Mouse (Mus musculus) heart, adult 2 months (tissue): ENCODE measurements around the gene Smad1. TPM values are rescaled to one million over a fixed set of nuclear protein-coding genes. Genes with fewer than 3 reads are reported as not detected.

Source experiments
- DNase-seq, 2 experiments: peaks; one replicate each; pipeline ENCODE4 v3.0.0; 2021
- H3K27ac ChIP-seq: fragments of 200-600 bp; 2 replicates; pipeline ENCODE4 v1.8.1; 2022
- H3K27me3 ChIP-seq: fragments of 200-500 bp; 2 replicates; pipeline ENCODE4 v1.6.1; 2012; ENCODE audit warnings: mild to moderate bottlenecking, low read length, inconsistent platforms, mixed read lengths; ENCODE audit not compliant: control insufficient read depth, insufficient read depth
- H3K36me3 ChIP-seq: fragments of 200-500 bp; 2 replicates; pipeline ENCODE4 v1.6.1; 2012; ENCODE audit warnings: low read length, inconsistent platforms; ENCODE audit not compliant: control insufficient read depth, insufficient read depth
- H3K4me1 ChIP-seq: fragments of 200-500 bp; 2 replicates; pipeline ENCODE4 v1.6.1; 2011; ENCODE audit warnings: low read length; ENCODE audit not compliant: control insufficient read depth, insufficient read depth
- H3K4me3 ChIP-seq: fragments of 200-600 bp; 2 replicates; pipeline ENCODE4 v1.8.1; 2022
- H3K79me2 ChIP-seq: fragments of 200-500 bp; replicated peaks from 2 replicates; pipeline ENCODE4 v1.6.1; 2012; ENCODE audit warnings: mild to moderate bottlenecking, inconsistent platforms, low read length, moderate library complexity, mixed read lengths; ENCODE audit not compliant: control insufficient read depth, insufficient read depth
- H3K9ac ChIP-seq: fragments of 200-500 bp; 2 replicates; pipeline ENCODE4 v1.6.1; 2012; ENCODE audit warnings: low read depth, mild to moderate bottlenecking, control low read depth, inconsistent platforms, low read length, mixed read lengths
- CTCF ChIP-seq: fragments of 200-600 bp; IDR thresholded peaks from 2 replicates; pipeline ENCODE4 v1.8.1; 2022; ENCODE audit warnings: antibody characterized with exemption, mild to moderate bottlenecking, moderate library complexity
- EP300 ChIP-seq: fragments of 200-500 bp; IDR thresholded peaks from 2 replicates; pipeline ENCODE4 v1.6.1; 2011; ENCODE audit warnings: low read depth, low read length, control low read depth; ENCODE audit not compliant: insufficient read depth
- POLR2A ChIP-seq: fragments of 200-500 bp; IDR thresholded peaks from 2 replicates; pipeline ENCODE4 v1.6.1; 2011; ENCODE audit warnings: mild to moderate bottlenecking, low read depth, low read length, control low read depth; ENCODE audit not compliant: insufficient read depth
- WGBS: fragments of 180-500 bp; shearing (Covaris S2); methylation state at CpG from one replicate; pipeline ENCODE4 v1.1.7; 2018; 5-methylcytosine and 5-hydroxymethylcytosine counted together
- intact Hi-C: fragments of 180-260 bp; cut with DNase I; formaldehyde crosslinking; loops from one replicate; pipeline ENCODE4 v1.15.1; 2025
- polyA plus RNA-seq: library from polyadenylated mRNA; depleted of rRNA; stranded (reverse); fragments of >200 nt; gene quantifications from 2 replicates; pipeline ENCODE4 v1.2.3, GENCODE M21; 2012
- total RNA-seq, 2 experiments: library from RNA; stranded (reverse); gene quantifications; 2 replicates each; pipeline ENCODE4 v1.2.3; 2021

The Smad1 gene
- total and polyA plus RNA-seq, 3 experiments = 12.7 to 18.0 (median 14.0) TPM

DNA sequence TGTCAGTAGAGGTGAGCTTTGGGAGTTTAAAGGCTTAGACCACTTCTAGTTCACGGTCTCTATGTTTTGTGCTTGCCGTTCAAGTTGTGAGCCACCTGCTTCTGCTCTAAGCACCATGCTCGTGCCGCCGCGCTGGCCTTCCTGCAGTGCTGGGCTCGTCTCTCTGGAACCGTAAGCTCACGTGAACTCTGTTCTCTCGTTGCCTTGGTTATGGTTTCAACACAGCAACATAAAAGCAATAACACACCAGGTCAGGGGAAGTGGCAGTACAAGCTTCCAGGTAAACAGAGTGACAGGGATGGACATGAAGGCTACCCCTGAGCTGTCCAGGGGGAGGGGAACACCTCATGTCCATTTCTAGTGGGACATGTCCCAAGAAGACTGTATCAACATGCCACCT, 52.9 kb downstream of the Smad1 start:
- intact Hi-C loops = no loop called here
- no peak overlapping the region for H3K4me3 ChIP-seq
- H3K36me3 ChIP-seq = peaks cover 4% of the 10 kb centered on the region
- H3K27ac ChIP-seq = no peak overlapping the region
- H3K79me2 ChIP-seq = no peaks in the 10 kb centered on the region
- DNase-seq = no peak
- H3K4me1 ChIP-seq = peaks cover 3% of the 10 kb centered on the region
- 87% methylated on average over 10 of the region's 10 CpGs for WGBS
- no peak overlapping the region for H3K9ac ChIP-seq
- TF ChIP-seq POLR2A (no peak), CTCF (no peak), EP300 (no peak)
- no peaks in the 10 kb centered on the region for H3K27me3 ChIP-seq

DNA sequence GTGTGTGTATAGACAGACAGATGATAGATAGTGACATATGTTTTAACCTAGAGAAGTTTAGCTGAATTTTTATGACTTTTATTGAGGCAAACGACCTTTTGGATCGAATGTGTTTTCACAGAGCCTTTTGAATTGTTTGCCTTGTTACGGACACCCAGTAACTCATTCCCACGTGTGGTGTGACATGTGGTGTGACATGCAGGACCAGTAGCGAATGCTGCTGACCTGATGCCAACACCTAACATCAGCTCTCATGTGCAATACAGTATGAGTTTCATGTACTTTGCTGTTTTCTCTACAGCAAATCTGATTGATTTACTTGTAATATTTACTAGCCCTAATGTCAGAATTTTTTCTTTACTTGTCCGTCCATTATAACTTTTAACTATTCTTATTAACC, 53.5 kb downstream of the Smad1 start:
- 79% methylated on average over 6 of the region's 6 CpGs for WGBS
- no peak overlapping the region for H3K9ac ChIP-seq
- no peak overlapping the region for H3K27ac ChIP-seq
- H3K79me2 ChIP-seq = no peaks in the 10 kb centered on the region
- no peak for TF ChIP-seq EP300
- no peak for TF ChIP-seq POLR2A
- TF ChIP-seq CTCF = no peak
- peaks cover 5% of the 10 kb centered on the region for H3K4me1 ChIP-seq
- H3K4me3 ChIP-seq = no peak overlapping the region
- no peak for DNase-seq
- peaks cover 2% of the 10 kb centered on the region for H3K36me3 ChIP-seq
- no peaks in the 10 kb centered on the region for H3K27me3 ChIP-seq
- intact Hi-C loops = no loop called here

DNA sequence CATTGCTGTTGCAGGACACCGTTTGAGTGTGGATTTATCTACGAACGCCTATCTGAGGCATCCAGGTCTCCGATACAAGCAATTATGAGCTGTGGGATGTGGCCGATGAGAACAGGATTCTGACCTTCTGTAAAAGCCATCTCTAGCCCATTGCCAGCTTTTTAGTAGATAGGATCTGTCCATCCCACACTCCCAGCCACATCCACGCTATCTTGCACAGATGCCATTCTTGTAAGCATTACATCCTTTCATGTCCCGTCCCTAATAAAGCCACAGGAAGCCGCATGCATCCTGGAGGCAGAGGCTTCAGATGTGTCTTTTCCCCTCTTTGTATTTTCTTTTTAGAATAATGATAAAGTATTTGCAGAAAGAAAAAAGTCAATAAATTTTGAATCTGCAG, 58.1 kb downstream of the Smad1 start:
- Histone ChIP-seq H3K36me3 (peaks cover 5% of the 10 kb centered on the region), H3K9ac (no peak overlapping the region), H3K27ac (no peak overlapping the region), H3K79me2 (no peaks in the 10 kb centered on the region), H3K27me3 (no peaks in the 10 kb centered on the region), H3K4me1 (peaks cover 3% of the 10 kb centered on the region; the same call in 1 of the 2 replicates), H3K4me3 (no peak overlapping the region)
- DNase-seq = no peak
- TF ChIP-seq EP300 = no peak
- TF ChIP-seq POLR2A = no peak
- no peak for TF ChIP-seq CTCF
- intact Hi-C loops = loop anchor here (2.0 to 5.0 kb wide), 4 partner anchors 44 to 244 kb away; no protein-coding TSS in a partner anchor
- 45% methylated on average over 8 of the region's 8 CpGs for WGBS

DNA sequence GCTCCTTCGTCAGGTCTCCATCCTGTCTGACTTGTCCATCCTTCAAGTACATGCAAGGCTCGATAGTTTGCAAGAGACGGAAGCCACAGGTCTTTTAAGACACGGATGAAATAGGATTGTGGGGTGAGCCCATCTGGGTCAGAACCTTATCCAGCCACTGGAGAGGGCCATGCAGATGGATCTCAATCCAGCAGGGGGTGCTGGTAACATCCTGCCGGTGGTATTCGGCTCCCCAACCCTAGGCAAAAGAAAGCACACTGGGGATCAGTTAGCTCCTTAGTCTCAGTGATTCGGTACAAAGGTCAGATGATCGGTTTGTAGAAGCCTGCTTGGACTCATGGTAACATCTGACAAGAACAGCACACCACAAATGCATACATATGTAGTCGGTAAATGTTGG, 59.8 kb downstream of the Smad1 start:
- Histone ChIP-seq H3K79me2 (no peaks in the 10 kb centered on the region), H3K9ac (no peak overlapping the region), H3K4me1 (peaks cover 3% of the 10 kb centered on the region; the same call in 1 of the 2 replicates), H3K36me3 (peaks cover 5% of the 10 kb centered on the region), H3K27me3 (no peaks in the 10 kb centered on the region), H3K27ac (no peak overlapping the region), H3K4me3 (no peak overlapping the region)
- intact Hi-C loops = loop anchor here (2.0 kb wide), 1 partner anchor 59 kb away; the partner anchor contains the start of gene Smad1
- DNase-seq = peak; percentile 45 to 61
- TF ChIP-seq EP300 (0 out of 2 replicates have a peak, but pooled peaks have one; percentile 50), POLR2A (no peak), CTCF (peak; percentile 83)
- 59% methylated on average over 9 of the region's 9 CpGs for WGBS

DNA sequence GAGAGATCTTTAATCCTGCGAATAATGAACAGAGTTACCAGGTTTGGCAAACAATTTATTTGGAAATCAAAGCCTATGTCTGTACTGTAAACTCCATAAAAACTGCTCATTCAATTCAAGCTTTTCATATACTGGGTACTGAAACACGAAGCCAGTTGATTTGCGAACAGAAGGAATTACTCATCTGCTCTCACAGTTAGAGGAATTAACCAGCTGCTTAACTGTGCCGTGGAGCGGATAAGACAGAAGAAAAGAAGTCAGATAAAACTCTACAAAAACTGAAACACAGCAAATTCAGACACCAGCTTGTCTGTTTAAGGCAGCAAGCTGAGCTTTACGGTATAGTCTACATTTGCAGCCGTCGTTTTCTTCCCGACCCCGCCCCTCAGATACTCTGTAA, 60.7 kb downstream of the Smad1 start:
- Histone ChIP-seq H3K4me3 (no peak overlapping the region), H3K4me1 (peaks cover 3% of the 10 kb centered on the region; the same call in 1 of the 2 replicates), H3K36me3 (peaks cover 5% of the 10 kb centered on the region), H3K27me3 (no peaks in the 10 kb centered on the region), H3K9ac (no peak overlapping the region), H3K79me2 (no peaks in the 10 kb centered on the region), H3K27ac (no peak overlapping the region)
- no peak for TF ChIP-seq POLR2A
- TF ChIP-seq CTCF = no peak
- WGBS = 79% methylated on average over 10 of the region's 10 CpGs
- DNase-seq = no peak
- intact Hi-C loops = loop anchor here (2.0 kb wide), 1 partner anchor 60 kb away; the partner anchor contains the start of gene Smad1

DNA sequence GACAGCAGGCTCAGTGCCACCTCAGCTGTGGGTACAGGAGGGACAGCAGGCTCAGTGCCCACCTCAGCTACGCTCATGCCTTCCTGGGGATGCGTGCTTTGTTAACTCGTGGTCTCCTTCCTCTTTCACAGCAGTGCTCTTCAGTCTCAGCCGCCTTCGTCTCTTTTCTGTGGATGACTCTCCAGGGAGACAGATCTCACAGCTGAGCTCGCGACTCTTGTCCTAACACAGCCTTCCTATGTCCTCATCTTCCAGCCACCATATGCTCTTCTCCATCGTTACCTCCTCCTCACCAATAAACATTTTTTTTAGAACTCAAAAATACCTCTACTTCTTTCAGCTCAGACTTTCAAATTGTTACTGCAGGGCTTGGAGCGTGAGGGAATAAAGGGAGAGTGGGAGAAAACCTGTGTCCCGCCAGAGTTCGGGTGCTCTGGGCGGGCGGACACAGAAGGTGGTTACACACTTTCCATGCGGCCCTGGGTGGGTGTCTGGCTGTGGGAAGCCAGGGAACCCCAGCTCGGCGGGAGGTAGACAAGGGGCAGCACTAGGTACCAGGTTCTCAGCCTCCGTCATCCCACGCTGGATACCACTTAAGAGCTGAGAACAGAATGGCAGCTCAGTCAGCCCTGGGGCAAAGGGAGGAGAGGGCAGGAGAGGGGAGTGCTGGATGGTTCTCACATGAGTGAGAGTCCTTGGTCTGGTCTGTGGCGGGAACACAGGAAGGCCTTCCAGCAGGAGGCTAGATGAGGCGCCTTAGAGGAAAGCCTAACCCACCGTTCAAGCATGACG, 67.0 kb downstream of the Smad1 start:
- H3K79me2 ChIP-seq = no peaks in the 10 kb centered on the region
- no peaks in the 10 kb centered on the region for H3K36me3 ChIP-seq
- peaks cover 1% of the 10 kb centered on the region; the same call in 1 of the 2 replicates for H3K4me1 ChIP-seq
- no peak for DNase-seq
- intact Hi-C loops = no loop called here
- no peak overlapping the region for H3K27ac ChIP-seq
- WGBS = 93% methylated on average over 22 of the region's 22 CpGs
- TF ChIP-seq EP300 (no peak), CTCF (no peak), POLR2A (no peak)
- H3K9ac ChIP-seq = no peak overlapping the region
- no peak overlapping the region for H3K4me3 ChIP-seq
- no peaks in the 10 kb centered on the region for H3K27me3 ChIP-seq
